Mouse (Mus musculus) intestine, embryonic 14.5 days (tissue): ENCODE measurements at regions not wholly inside any gene's neighbourhood (a gene's known extent, or its start where the extent isn't known, plus 50 kb on each side); places are given as distances from the start of the nearest gene placed in this dataset.

ENCODE experiments used
- ATAC-seq: fragments of 200-750 bp; cut with Nextera tagmentation; replicated peaks from 2 replicates; pipeline ENCODE4 v1.8.0; 2017; ENCODE audit warnings: low read depth, moderate number of reproducible peaks, moderate TSS enrichment, moderate library complexity; ENCODE audit not compliant: low FRiP score, low TSS enrichment
- DNase-seq: peaks from one replicate; pipeline ENCODE4 v3.0.0-alpha.2; 2018; ENCODE audit warnings: low spot score
- H3K27ac ChIP-seq: fragments of 300-500 bp; sonication (generic); 2 replicates; pipeline ENCODE4 v1.5.1; 2014; ENCODE audit warnings: low read depth, mild to moderate bottlenecking, control low read depth
- H3K27me3 ChIP-seq: fragments of 300-500 bp; sonication (generic); replicated peaks from 2 replicates; pipeline ENCODE4 v1.6.1; 2014; ENCODE audit warnings: low read length, control low read depth; ENCODE audit not compliant: control insufficient read depth, insufficient read depth
- H3K36me3 ChIP-seq: fragments of 300-500 bp; sonication (generic); 2 replicates; pipeline ENCODE4 v1.6.1; 2014; ENCODE audit warnings: low read length, control low read depth; ENCODE audit not compliant: control insufficient read depth, insufficient read depth
- H3K4me1 ChIP-seq: fragments of 300-500 bp; sonication (generic); replicated peaks from 2 replicates; pipeline ENCODE4 v1.6.1; 2014; ENCODE audit warnings: low read length, control low read depth, mixed read lengths; ENCODE audit not compliant: control insufficient read depth, insufficient read depth
- H3K4me2 ChIP-seq: fragments of 300-500 bp; sonication (generic); 2 replicates; pipeline ENCODE4 v1.6.1; 2014; ENCODE audit warnings: low read length
- H3K4me3 ChIP-seq: fragments of 300-500 bp; sonication (generic); 2 replicates; pipeline ENCODE4 v1.5.1; 2014; ENCODE audit warnings: low read depth, low read length, control low read depth, mixed read lengths
- H3K9ac ChIP-seq: fragments of 300-500 bp; sonication (generic); 2 replicates; pipeline ENCODE4 v1.6.1; 2014; ENCODE audit warnings: mild to moderate bottlenecking, low read length
- H3K9me3 ChIP-seq: fragments of 300-500 bp; sonication (generic); 2 replicates; pipeline ENCODE4 v1.6.1; 2016; ENCODE audit warnings: low read length, control low read depth; ENCODE audit not compliant: control insufficient read depth
- WGBS: fragments of 180-500 bp; shearing (Covaris S2); extraction: QIAGEN DNeasy Blood & Tissue Kit; methylation state at CpG from one replicate; pipeline ENCODE4 v1.1.7; 2014; 5-methylcytosine and 5-hydroxymethylcytosine counted together

DNA sequence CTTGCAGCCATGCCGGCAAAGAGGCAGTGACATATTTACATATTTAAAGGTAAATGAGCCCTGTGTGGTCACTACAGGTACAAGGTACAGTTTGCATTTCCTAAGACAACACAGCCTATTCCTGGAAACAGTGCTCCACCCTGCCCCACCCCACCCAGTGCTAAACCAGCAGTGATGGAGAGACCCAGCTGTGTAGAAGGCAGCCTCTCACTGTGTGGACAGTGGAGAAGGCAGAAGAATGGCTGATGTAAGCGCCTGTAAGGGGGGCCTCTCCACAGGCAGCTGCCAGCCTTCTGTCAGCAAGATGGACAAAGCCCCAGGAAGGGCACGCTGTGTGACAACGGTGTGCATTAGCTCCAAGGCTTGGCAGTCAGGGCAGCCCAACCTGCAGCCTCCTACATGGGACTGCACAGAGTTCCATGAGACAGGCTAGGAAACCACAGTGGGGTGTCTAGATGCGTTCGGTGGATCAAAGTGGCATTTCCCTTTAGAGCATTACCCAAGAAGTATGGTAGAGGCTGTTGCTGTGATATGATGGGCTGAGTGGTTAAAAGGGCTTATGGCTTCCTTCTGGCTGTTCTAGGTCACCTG is 249.2 kb upstream of the Cdh4 start:
- DNase-seq = no peak
- no peak overlapping the region for H3K4me2 ChIP-seq
- WGBS = 72% methylated on average over 6 of the region's 6 CpGs
- no peak overlapping the region for H3K27ac ChIP-seq
- H3K9ac ChIP-seq = no peak overlapping the region
- no peaks in the 10 kb centered on the region for H3K36me3 ChIP-seq
- no peak overlapping the region for H3K4me3 ChIP-seq
- ATAC-seq = no peak
- H3K9me3 ChIP-seq = no peaks in the 10 kb centered on the region
- no peaks in the 10 kb centered on the region for H3K27me3 ChIP-seq
- no peaks in the 10 kb centered on the region for H3K4me1 ChIP-seq

DNA sequence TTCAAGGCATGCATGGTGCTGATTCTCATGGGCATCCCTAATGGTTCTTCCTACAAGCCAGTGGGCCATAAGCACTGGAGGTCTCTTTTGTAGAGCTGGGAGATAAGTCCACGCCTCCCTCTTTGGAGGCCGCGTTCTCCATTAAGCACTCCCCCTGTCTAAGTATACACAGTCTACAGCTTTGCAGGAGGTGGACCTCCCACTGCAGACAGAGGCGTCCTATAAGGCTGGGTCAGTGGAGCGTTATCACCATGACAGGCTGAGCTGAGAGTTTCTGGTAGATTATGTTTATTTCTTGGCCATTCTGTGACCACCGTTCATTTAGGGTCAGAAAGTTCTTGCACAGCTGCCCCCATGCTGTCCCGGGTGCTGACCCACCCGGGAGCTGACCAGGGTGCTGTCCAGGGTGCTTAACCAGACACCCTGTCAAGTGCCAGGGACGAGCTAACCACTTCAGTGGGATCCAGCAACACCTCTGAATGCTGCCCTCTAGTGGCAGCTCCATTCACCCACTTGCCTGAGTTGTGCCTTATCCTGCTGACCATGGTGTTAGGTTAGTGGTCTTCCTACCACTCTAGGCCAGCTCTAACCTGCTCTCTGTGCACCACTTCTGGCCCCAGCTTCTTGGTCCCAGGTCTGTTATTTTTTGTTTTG is 248.6 kb upstream of the Cdh4 start:
- peak; percentile 90 for DNase-seq
- no peak overlapping the region for H3K4me3 ChIP-seq
- no peaks in the 10 kb centered on the region for H3K4me1 ChIP-seq
- H3K27ac ChIP-seq = no peak overlapping the region
- H3K9ac ChIP-seq = no peak overlapping the region
- no peaks in the 10 kb centered on the region for H3K27me3 ChIP-seq
- 0 out of 2 replicates have a peak, but pooled peaks have one; percentile 72 for ATAC-seq
- no peak overlapping the region for H3K4me2 ChIP-seq
- H3K36me3 ChIP-seq = no peaks in the 10 kb centered on the region
- WGBS = 30% methylated on average over 9 of the region's 9 CpGs
- H3K9me3 ChIP-seq = no peaks in the 10 kb centered on the region

DNA sequence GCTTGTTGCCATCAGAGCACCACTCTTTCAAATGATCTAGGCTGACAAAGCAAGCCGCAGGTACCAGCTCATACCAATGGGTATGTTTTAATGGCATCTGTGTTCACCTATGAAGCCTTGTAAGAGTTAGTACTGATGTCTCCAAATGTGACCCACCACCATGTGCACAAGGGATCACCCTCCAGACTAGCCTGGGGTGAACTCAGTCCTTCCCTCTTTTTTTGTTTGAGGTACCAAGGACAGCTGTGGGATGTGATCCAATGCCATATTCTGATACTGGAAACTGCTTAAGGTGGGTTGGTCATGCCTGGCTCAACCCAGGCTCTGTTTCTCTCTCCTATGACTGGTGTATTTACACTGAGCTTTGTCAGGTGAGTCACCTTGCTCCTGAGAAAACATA is 244.8 kb upstream of the Cdh4 start:
- Histone ChIP-seq H3K36me3 (no peaks in the 10 kb centered on the region), H3K27me3 (no peaks in the 10 kb centered on the region), H3K4me3 (no peak overlapping the region), H3K4me2 (no peak overlapping the region), H3K9me3 (no peaks in the 10 kb centered on the region), H3K9ac (no peak overlapping the region), H3K27ac (no peak overlapping the region), H3K4me1 (no peaks in the 10 kb centered on the region)
- ATAC-seq (no peak), DNase-seq (no peak)
- 72% methylated on average over 1 of the region's 1 CpGs for WGBS

DNA sequence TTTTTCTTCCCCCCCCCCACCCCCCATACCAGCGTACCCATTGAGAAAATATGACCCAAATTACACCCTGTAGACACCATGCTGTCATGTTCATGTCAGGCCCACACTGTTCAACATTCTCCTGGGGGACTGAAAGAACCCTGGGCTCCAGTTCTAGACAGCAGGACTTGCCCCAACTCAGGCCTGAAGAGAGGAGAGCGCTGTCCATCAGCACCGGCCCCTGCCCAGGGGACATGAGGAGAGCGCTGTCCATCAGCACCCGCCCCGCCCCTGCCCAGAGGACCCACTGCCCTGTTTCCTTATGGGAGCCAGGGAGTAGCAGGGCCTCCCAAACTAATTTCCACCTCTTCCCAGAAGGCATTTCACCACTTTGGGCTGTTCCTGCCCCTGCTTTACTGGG is 241.7 kb upstream of the Cdh4 start:
- DNase-seq (peak; percentile 93), ATAC-seq (no peak)
- Histone ChIP-seq H3K27ac (no peak overlapping the region), H3K4me2 (no peak overlapping the region), H3K4me3 (no peak overlapping the region), H3K27me3 (no peaks in the 10 kb centered on the region), H3K4me1 (no peaks in the 10 kb centered on the region), H3K9me3 (no peaks in the 10 kb centered on the region), H3K9ac (no peak overlapping the region), H3K36me3 (no peaks in the 10 kb centered on the region)
- WGBS = 3% methylated on average over 6 of the region's 6 CpGs

DNA sequence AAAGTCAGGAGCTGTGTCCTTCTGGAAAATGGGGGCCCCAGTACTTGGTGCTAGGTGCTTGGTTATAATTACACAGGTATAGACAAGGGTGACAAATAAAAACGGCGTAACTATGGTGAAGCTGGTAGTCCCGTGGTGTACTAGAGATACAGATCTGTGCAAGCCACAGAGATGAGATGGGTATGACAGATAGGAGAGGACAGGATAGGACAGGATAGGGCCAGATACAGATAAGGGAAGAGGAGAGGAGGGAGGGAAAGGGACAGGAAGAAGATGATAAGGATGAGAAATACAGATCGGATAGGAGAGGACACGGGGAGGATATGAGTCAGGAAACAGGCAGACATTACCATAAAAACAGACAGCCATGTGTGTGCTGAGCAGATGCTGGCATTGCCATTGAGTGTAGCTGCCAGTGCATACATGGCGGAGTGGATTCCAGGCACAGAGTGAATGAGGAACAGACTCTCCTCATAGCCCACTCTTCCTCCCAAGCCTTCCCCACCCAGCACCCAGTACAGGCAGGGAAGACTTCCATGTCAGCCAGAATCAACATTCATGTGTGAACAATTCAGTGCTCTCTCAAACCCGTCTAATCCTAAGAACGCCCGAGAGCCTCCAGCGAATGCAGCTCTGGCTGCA is 231.9 kb upstream of the Cdh4 start:
- ATAC-seq (no peak), DNase-seq (no peak)
- 84% methylated on average over 10 of the region's 10 CpGs for WGBS
- H3K9ac ChIP-seq = no peak overlapping the region
- no peak overlapping the region for H3K4me2 ChIP-seq
- H3K9me3 ChIP-seq = no peaks in the 10 kb centered on the region
- no peak overlapping the region for H3K4me3 ChIP-seq
- H3K27me3 ChIP-seq = no peaks in the 10 kb centered on the region
- H3K4me1 ChIP-seq = no peaks in the 10 kb centered on the region
- H3K27ac ChIP-seq = no peak overlapping the region
- no peaks in the 10 kb centered on the region for H3K36me3 ChIP-seq

DNA sequence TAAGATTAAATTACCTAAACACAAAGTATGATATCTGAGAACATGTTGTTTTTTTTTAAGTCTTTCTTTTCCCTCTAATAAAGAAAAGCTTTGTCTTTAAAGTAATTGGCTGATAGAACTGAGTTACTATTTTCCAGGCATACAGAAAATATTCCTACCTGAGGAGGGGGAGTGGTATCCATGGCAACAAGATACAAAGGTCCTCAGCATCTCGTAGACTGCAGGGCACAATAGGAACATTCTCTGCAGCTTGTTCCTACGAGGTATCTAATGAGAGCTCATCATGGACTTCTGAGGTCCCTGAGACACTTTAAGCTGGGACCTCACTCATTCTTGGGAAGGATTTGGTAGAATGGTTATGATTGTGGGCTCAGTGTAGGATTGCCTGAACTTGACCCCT is 225.5 kb upstream of the Cdh4 start:
- WGBS = 74% methylated on average over 2 of the region's 2 CpGs
- no peak for DNase-seq
- Histone ChIP-seq H3K4me1 (no peaks in the 10 kb centered on the region), H3K27me3 (no peaks in the 10 kb centered on the region), H3K4me3 (no peak overlapping the region), H3K27ac (no peak overlapping the region), H3K4me2 (no peak overlapping the region), H3K9me3 (no peaks in the 10 kb centered on the region), H3K9ac (no peak overlapping the region), H3K36me3 (no peaks in the 10 kb centered on the region)
- no peak for ATAC-seq

DNA sequence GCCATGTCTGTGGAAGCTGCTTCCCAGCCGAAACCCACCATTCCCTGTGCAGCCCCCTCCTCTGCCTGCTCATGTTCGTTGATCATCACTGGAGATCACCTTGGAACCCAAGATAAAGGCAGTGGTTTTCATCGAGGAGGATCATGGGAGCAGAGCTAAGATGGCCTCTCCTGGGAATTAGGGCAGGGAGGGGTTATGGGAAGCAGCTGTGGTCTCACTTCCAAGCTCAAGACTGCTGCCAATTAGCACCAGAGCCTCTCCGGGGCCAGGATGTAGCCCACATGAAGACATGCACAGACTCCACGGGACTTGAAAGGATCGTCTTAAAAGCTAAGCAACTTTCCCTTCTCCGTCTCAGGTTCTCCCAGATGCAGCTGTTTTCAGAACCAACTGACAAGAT is 214.1 kb upstream of the Cdh4 start:
- Histone ChIP-seq H3K9me3 (no peaks in the 10 kb centered on the region), H3K4me1 (no peaks in the 10 kb centered on the region), H3K4me3 (no peak overlapping the region), H3K27me3 (no peaks in the 10 kb centered on the region), H3K9ac (no peak overlapping the region), H3K36me3 (no peaks in the 10 kb centered on the region), H3K4me2 (no peak overlapping the region), H3K27ac (no peak overlapping the region)
- ATAC-seq (no peak), DNase-seq (no peak)
- WGBS = 77% methylated on average over 7 of the region's 7 CpGs

DNA sequence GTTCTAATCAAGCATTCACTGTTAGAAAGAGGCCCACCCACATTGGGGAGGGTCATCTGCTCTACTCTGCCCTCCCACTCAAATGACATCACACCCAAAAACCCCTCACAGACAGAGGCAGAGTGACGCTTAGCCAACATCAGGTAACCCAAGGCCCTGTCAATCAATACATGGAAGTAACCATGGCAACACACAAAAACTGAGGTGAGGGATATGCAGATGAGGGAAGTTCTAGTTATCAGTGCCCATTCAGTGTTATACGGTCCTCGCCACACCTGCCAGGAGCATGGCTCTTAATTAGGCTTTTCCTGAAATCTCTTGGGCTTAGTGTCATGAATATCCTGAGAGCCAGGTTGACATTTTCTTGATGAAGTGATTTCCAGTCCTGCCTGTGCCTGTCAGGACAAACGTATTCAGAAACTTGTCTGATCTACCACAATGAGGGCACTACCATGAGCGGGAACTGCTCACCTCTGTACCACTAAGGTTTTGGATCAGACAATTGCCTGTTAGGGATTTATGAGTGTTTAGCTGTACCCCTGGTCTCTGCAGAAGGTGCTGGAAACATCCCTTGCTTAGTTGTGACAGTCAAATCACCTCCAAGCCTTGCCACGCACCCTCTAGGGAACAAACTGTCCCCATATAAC is 210.4 kb upstream of the Cdh4 start:
- Histone ChIP-seq H3K27me3 (no peaks in the 10 kb centered on the region), H3K36me3 (no peaks in the 10 kb centered on the region), H3K9ac (no peak overlapping the region), H3K4me1 (no peaks in the 10 kb centered on the region), H3K4me3 (no peak overlapping the region), H3K27ac (no peak overlapping the region), H3K4me2 (no peak overlapping the region), H3K9me3 (no peaks in the 10 kb centered on the region)
- DNase-seq = no peak
- WGBS = 81% methylated on average over 6 of the region's 6 CpGs
- ATAC-seq = no peak
